Mouse (Mus musculus): ENCODE results near the gene Gxylt1.
A peak's percentile ranks its signal among the peaks of the same experiment; 100 is the strongest.
"Not testable (repeated sequence)": the region's sequence is repeated elsewhere in the genome, so short reads cannot be mapped to it uniquely, and the experiment has no call there.

The Gxylt1 gene

DNA sequence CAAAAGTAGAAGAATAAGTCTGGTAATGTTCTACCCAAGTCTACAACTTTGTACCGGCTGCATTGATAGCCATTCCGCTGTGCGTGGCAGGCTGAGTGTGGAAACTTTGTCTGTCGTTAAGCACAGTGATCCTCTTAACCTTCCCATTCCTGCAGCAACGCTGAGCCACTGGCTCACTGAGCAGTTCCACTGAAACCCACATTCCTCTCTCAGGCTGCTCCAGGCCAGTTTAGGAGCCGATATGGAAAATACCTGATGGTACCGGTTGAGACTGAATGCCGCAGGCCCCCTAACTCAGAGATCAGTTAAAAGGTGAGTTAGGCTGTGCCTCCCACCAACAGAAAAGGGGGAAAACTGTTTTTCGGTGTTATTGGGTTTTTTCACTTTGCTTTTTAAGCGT lies 19.7 kb downstream of the Gxylt1 start:
- TF ChIP-seq CTCF (conservative IDR thresholded peaks at IDR 0.05; ENCODE audit: low read length), result no peak
- TF ChIP-seq POU5F1 (IDR thresholded peaks at IDR 0.05; ENCODE audit: borderline replicate concordance, low read length), result no peak
- TF ChIP-seq NANOG (IDR thresholded peaks at IDR 0.05; ENCODE audit: borderline replicate concordance, low read length), result no peak
- peaks cover 28% of the 10 kb centered on the region for H3K4me1 ChIP-seq (replicated peaks; ENCODE audit: low read depth, low read length)
- H3K9me3 ChIP-seq (ENCODE audit: low read length), result no peaks in the 10 kb centered on the region
- peaks cover 41% of the 10 kb centered on the region for H3K36me3 ChIP-seq (ENCODE audit: insufficient read depth, low read length)
- no peak overlapping the region for H3K4me3 ChIP-seq (replicated peaks; ENCODE audit: low read length)
- no peaks in the 10 kb centered on the region for H3K27me3 ChIP-seq (ENCODE audit: insufficient read depth, low read length)

- TF ChIP-seq CTCF (conservative IDR thresholded peaks at IDR 0.05; ENCODE audit: low read length) (no peak), NANOG (IDR thresholded peaks at IDR 0.05; ENCODE audit: borderline replicate concordance, low read length) (no peak), POU5F1 (IDR thresholded peaks at IDR 0.05; ENCODE audit: borderline replicate concordance, low read length) (no peak)
- Histone ChIP-seq H3K9me3 (ENCODE audit: low read length) (no peaks in the 10 kb centered on the region), H3K4me1 (replicated peaks; ENCODE audit: low read depth, low read length) (peaks cover 38% of the 10 kb centered on the region), H3K27me3 (ENCODE audit: insufficient read depth, low read length) (no peaks in the 10 kb centered on the region), H3K4me3 (replicated peaks; ENCODE audit: low read length) (no peak overlapping the region), H3K36me3 (ENCODE audit: insufficient read depth, low read length) (peaks cover 39% of the 10 kb centered on the region)
Measured at GRCm38 (mm10) chr15:93253172-93253571, 21.8 kb downstream of the Gxylt1 start.

DNA sequence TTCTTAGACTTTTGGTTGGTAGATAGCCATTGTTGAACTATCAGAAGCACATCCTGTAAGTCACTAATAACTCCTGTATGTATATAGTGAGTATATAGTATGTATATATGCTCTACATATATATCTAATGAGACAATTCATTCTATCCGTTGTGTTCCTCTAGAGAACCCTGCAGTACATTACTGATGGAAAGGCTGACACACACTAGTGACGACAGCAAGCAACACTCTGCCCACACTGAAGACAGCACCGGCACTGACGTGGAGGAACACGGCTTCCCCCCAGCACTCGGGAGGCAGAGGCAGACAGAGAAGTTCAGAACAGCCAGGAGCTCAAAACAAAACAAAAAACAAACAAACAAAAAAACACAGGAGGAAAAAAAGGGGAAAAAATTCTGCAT lies 22.6 kb downstream of the Gxylt1 start:
- Histone ChIP-seq H3K36me3 (ENCODE audit: insufficient read depth, low read length) (peaks cover 39% of the 10 kb centered on the region), H3K27me3 (ENCODE audit: insufficient read depth, low read length) (no peaks in the 10 kb centered on the region), H3K4me3 (replicated peaks; ENCODE audit: low read length) (no peak overlapping the region), H3K9me3 (ENCODE audit: low read length) (no peaks in the 10 kb centered on the region), H3K4me1 (replicated peaks; ENCODE audit: low read depth, low read length) (peaks cover 38% of the 10 kb centered on the region)
- TF ChIP-seq NANOG (IDR thresholded peaks at IDR 0.05; ENCODE audit: borderline replicate concordance, low read length) (no peak), CTCF (conservative IDR thresholded peaks at IDR 0.05; ENCODE audit: low read length) (no peak), POU5F1 (IDR thresholded peaks at IDR 0.05; ENCODE audit: borderline replicate concordance, low read length) (no peak)

DNA sequence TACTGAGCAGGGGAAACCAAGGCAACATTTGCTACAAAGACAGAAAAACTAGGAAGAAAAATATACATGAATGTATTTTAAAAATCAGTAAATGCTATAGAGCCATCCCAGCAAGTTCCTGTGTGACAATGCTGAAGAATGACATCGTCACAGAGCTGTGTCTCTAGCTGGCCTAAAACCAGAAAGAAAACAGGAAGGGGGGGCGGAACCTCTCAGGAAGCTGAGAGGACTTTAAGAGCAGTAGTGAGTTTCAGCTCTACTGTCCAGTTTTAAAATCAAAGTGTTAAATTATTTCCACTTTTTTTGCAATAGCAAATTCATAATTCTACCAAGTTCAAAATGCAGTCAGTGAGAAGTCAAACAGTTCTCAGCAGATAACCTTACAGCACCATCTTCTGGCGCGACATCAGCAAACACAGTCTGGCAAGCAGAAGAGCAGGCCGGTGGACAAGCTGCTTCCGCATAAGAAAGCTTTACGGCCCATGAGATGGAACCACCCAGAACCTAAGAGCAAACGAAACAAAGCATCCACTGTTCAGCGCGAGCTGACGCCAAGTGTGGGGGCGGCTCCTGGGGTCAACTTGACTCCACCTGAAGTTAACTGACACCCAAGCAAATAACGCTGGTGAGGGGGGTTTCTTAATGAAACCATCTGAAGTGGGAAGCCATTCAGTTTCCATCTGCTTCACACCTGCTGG lies 23.3 kb downstream of the Gxylt1 start:
- Histone ChIP-seq H3K27me3 (ENCODE audit: insufficient read depth, low read length) (no peaks in the 10 kb centered on the region), H3K4me1 (replicated peaks; ENCODE audit: low read depth, low read length) (peaks cover 38% of the 10 kb centered on the region), H3K36me3 (ENCODE audit: insufficient read depth, low read length) (peaks cover 39% of the 10 kb centered on the region), H3K9me3 (ENCODE audit: low read length) (no peaks in the 10 kb centered on the region), H3K4me3 (replicated peaks; ENCODE audit: low read length) (no peak overlapping the region)
- TF ChIP-seq NANOG (IDR thresholded peaks at IDR 0.05; ENCODE audit: borderline replicate concordance, low read length), result no peak
- TF ChIP-seq POU5F1 (IDR thresholded peaks at IDR 0.05; ENCODE audit: borderline replicate concordance, low read length), result 0 out of 2 replicates have a peak, but pooled peaks have one; percentile 15
- TF ChIP-seq CTCF (conservative IDR thresholded peaks at IDR 0.05; ENCODE audit: low read length), result no peak

DNA sequence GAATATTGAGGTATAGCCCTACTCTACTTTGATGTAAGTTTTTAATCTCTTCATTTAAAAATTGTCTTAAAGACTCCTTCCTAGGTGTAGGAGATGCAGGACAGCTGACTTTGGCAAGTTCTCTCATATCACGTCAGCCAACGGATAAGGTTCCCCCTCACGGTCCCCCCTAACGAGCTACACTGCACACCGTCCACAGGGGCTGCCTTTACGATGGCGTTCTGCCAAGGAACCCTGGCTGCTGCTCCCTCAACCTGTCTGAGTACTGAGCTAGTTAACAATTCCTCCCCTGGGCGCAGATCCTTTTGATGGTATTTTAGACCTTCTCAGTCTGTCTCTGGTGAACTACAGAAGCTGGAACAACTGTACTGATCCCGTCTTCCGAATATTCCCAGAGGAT lies 31.8 kb downstream of the Gxylt1 start:
- Histone ChIP-seq H3K36me3 (ENCODE audit: insufficient read depth, low read length) (peaks cover 59% of the 10 kb centered on the region), H3K4me3 (replicated peaks; ENCODE audit: low read length) (no peak overlapping the region), H3K9me3 (ENCODE audit: low read length) (no peaks in the 10 kb centered on the region), H3K27me3 (ENCODE audit: insufficient read depth, low read length) (no peaks in the 10 kb centered on the region), H3K4me1 (replicated peaks; ENCODE audit: low read depth, low read length) (no peaks in the 10 kb centered on the region)
- TF ChIP-seq CTCF (conservative IDR thresholded peaks at IDR 0.05; ENCODE audit: low read length) (no peak), NANOG (IDR thresholded peaks at IDR 0.05; ENCODE audit: borderline replicate concordance, low read length) (no peak), POU5F1 (IDR thresholded peaks at IDR 0.05; ENCODE audit: borderline replicate concordance, low read length) (no peak)

- not testable (repeated sequence) for H3K9me3 ChIP-seq (ENCODE audit: low read length); H3K27me3 ChIP-seq (ENCODE audit: insufficient read depth, low read length); H3K36me3 ChIP-seq (ENCODE audit: insufficient read depth, low read length); H3K4me3 ChIP-seq (replicated peaks; ENCODE audit: low read length); H3K4me1 ChIP-seq (replicated peaks; ENCODE audit: low read depth, low read length)
Measured at GRCm38 (mm10) chr15:93236456-93236855, 38.5 kb downstream of the Gxylt1 start.

GRCm38 (mm10) chr15:93229028-93229427 lies 46.0 kb downstream of the Gxylt1 start:
- no peak for TF ChIP-seq CTCF (conservative IDR thresholded peaks at IDR 0.05; ENCODE audit: low read length)
- no peaks in the 10 kb centered on the region for H3K36me3 ChIP-seq (ENCODE audit: insufficient read depth, low read length)
- peaks cover 3% of the 10 kb centered on the region; the same call in 1 of the 2 replicates for H3K27me3 ChIP-seq (ENCODE audit: insufficient read depth, low read length)
- no peak overlapping the region for H3K4me3 ChIP-seq (replicated peaks; ENCODE audit: low read length)
- H3K9me3 ChIP-seq (ENCODE audit: low read length), result no peaks in the 10 kb centered on the region
- peaks cover 5% of the 10 kb centered on the region for H3K4me1 ChIP-seq (replicated peaks; ENCODE audit: low read depth, low read length)

- TF ChIP-seq CTCF (conservative IDR thresholded peaks at IDR 0.05; ENCODE audit: low read length) (no peak), POU5F1 (IDR thresholded peaks at IDR 0.05; ENCODE audit: borderline replicate concordance, low read length) (no peak), NANOG (IDR thresholded peaks at IDR 0.05; ENCODE audit: borderline replicate concordance, low read length) (no peak)
Measured at GRCm38 (mm10) chr15:93228375-93228774, 46.6 kb downstream of the Gxylt1 start.

DNA sequence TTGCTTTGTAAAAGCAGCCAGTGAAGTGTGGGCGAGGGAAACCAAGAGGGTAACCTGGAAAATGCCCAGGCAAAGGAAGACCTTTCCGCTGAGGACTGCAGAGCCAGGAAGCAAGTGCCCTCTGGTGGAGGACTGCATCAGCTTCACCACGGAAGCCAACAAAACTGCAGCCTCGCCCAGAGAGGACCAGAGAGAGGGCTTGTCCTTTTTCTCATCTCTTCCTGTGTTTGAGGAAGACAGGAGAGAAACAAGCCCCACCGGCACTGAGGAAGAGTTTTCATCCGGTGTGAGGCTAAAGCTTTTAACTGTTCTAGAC lies 47.3 kb downstream of the Gxylt1 start:
- peak; percentile 60 for TF ChIP-seq CTCF (conservative IDR thresholded peaks at IDR 0.05; ENCODE audit: low read length)
- no peak for TF ChIP-seq NANOG (IDR thresholded peaks at IDR 0.05; ENCODE audit: borderline replicate concordance, low read length)
- no peak for TF ChIP-seq POU5F1 (IDR thresholded peaks at IDR 0.05; ENCODE audit: borderline replicate concordance, low read length)
- H3K36me3 ChIP-seq (ENCODE audit: insufficient read depth, low read length), result no peaks in the 10 kb centered on the region
- no peaks in the 10 kb centered on the region for H3K9me3 ChIP-seq (ENCODE audit: low read length)

More at GRCm38 (mm10) chr15:93228375-93228774, 46.6 kb downstream of the Gxylt1 start:
- H3K9me3 ChIP-seq (ENCODE audit: low read length), result no peaks in the 10 kb centered on the region
- H3K4me1 ChIP-seq (replicated peaks; ENCODE audit: low read depth, low read length), result peaks cover 5% of the 10 kb centered on the region
- no peak overlapping the region for H3K4me3 ChIP-seq (replicated peaks; ENCODE audit: low read length)
- H3K27me3 ChIP-seq (ENCODE audit: insufficient read depth, low read length), result peaks cover 3% of the 10 kb centered on the region; the same call in 1 of the 2 replicates
- H3K36me3 ChIP-seq (ENCODE audit: insufficient read depth, low read length), result no peaks in the 10 kb centered on the region

More for the DNA sequence above, 47.3 kb downstream of the Gxylt1 start:
- no peak overlapping the region for H3K4me3 ChIP-seq (replicated peaks; ENCODE audit: low read length)
- H3K4me1 ChIP-seq (replicated peaks; ENCODE audit: low read depth, low read length), result peaks cover 5% of the 10 kb centered on the region
- H3K27me3 ChIP-seq (ENCODE audit: insufficient read depth, low read length), result peaks cover 3% of the 10 kb centered on the region; the same call in 1 of the 2 replicates

Data from E14TG2a.4 (cell line).